Mouse (Mus musculus): ENCODE measurements around the gene Tbpl1. TPM values are rescaled to one million over a fixed set of nuclear protein-coding genes. Genes with fewer than 3 reads are reported as not detected.

Tbpl1 gene
- polyA plus RNA-seq, 1 experiment from 2014 or later, result 109 TPM

DNA sequence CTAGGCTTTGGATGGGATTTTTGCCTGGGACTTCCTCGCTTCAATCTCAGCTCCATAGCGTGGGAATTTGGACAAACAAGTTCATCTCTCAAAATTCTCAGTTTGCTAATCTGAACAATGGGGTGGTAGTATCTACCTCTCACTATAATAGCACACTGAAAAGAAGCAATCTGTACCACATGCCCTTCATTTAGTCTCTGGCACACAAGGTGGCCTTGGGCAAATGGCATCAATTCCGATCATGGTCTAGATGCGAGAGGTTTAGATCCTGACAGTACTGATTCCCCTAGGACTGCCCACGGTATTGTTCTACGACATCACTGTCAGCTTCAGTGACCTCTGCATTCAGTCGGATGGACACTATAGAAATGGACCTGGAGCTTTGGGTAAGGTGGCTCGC is 57.6 kb downstream of the Tbpl1 start:
- Histone ChIP-seq H3K36me3 (replicated peaks; ENCODE audit: control insufficient read depth, insufficient read depth, low read depth, low read length) (no peaks in the 10 kb centered on the region), H3K9ac (replicated peaks; ENCODE audit: low read length) (no peak overlapping the region), H3K4me3 (ENCODE audit: low read depth, low read length) (no peak overlapping the region), H3K27ac (replicated peaks; ENCODE audit: low read depth, low read length) (no peak overlapping the region), H3K27me3 (ENCODE audit: control insufficient read depth, insufficient read depth, low read length) (no peaks in the 10 kb centered on the region), H3K4me1 (ENCODE audit: control insufficient read depth, insufficient read depth, low read length) (no peaks in the 10 kb centered on the region), H3K9me3 (replicated peaks; ENCODE audit: control insufficient read depth, low read length) (no peaks in the 10 kb centered on the region), H3K4me2 (ENCODE audit: low read depth, low read length) (no peak overlapping the region)
- ATAC-seq (replicated peaks; ENCODE audit: insufficient number of reproducible peaks, low FRiP score, low TSS enrichment, low read depth) (no peak), DNase-seq (ENCODE audit: low spot score) (no peak)
- WGBS, result 90% methylated on average over 8 of the region's 8 CpGs

DNA sequence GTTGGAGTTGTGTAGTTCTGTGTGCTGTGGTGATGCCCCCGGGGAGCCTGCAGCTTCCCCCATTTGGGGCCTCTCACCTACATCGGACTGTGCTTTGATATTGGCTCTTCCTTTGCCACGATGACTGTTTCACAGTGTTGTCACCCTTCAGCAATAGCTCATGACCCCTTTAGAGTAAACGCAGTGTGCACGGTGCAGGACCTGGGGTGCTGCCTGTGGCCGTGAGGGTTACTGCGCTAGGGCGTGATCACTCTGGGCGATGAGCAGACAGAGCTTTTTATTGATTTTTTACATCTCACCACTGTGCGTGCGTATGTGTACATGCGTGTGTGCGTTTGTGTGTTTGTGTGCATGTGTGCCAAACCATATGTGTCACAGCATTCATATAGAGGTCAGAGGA is 63.2 kb downstream of the Tbpl1 start:
- H3K27ac ChIP-seq (replicated peaks; ENCODE audit: low read depth, low read length), result no peak overlapping the region
- H3K9ac ChIP-seq (replicated peaks; ENCODE audit: low read length), result no peak overlapping the region
- ATAC-seq (replicated peaks; ENCODE audit: insufficient number of reproducible peaks, low FRiP score, low TSS enrichment, low read depth) (no peak), DNase-seq (ENCODE audit: low spot score) (no peak)
- no peaks in the 10 kb centered on the region for H3K36me3 ChIP-seq (replicated peaks; ENCODE audit: control insufficient read depth, insufficient read depth, low read depth, low read length)
- no peaks in the 10 kb centered on the region for H3K27me3 ChIP-seq (ENCODE audit: control insufficient read depth, insufficient read depth, low read length)
- H3K4me1 ChIP-seq (ENCODE audit: control insufficient read depth, insufficient read depth, low read length), result no peaks in the 10 kb centered on the region
- no peak overlapping the region for H3K4me2 ChIP-seq (ENCODE audit: low read depth, low read length)
- H3K9me3 ChIP-seq (replicated peaks; ENCODE audit: control insufficient read depth, low read length), result no peaks in the 10 kb centered on the region
- 89% methylated on average over 13 of the region's 13 CpGs for WGBS
- no peak overlapping the region for H3K4me3 ChIP-seq (ENCODE audit: low read depth, low read length)

DNA sequence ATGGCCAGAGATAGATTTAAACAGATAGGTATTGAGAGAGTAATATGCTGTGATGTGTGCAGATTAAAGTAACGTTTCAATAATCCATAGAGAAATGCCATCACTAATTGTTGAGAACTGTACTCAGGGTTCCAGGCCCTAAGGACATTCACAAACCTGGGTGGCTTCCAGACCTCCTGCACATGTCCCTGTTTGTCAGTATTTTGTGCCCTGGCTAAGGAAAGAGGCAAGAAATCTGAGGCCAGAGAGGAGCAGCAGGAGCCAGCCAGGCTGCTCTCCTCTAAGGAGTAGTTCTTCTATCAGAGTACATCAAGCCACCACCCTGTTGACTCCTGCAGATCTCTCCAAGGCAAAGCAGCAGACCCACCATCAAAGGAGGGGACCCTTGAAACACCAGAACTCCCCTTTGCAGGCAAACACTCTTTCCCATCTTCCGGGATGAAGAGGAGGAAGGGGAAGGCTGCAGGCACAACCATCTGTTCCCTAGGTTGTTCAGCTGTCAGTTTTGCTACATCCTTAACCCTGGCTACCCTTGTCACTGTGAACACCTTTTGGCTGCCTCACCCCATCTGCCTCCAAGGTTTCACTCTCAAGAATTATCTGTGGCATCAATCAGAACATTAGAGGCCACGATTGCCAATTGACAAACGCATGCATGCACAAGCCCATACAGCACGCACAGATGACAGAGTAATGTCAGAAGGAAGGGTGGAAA is 71.3 kb downstream of the Tbpl1 start:
- H3K4me2 ChIP-seq (ENCODE audit: low read depth, low read length), result no peak overlapping the region
- ATAC-seq (replicated peaks; ENCODE audit: insufficient number of reproducible peaks, low FRiP score, low TSS enrichment, low read depth), result no peak
- DNase-seq (ENCODE audit: low spot score), result no peak
- no peak overlapping the region for H3K4me3 ChIP-seq (ENCODE audit: low read depth, low read length)
- H3K27me3 ChIP-seq (ENCODE audit: control insufficient read depth, insufficient read depth, low read length), result no peaks in the 10 kb centered on the region
- H3K9me3 ChIP-seq (replicated peaks; ENCODE audit: control insufficient read depth, low read length), result no peaks in the 10 kb centered on the region
- WGBS, result 87% methylated on average over 5 of the region's 5 CpGs
- H3K27ac ChIP-seq (replicated peaks; ENCODE audit: low read depth, low read length), result no peak overlapping the region
- H3K4me1 ChIP-seq (ENCODE audit: control insufficient read depth, insufficient read depth, low read length), result no peaks in the 10 kb centered on the region; the same call in 1 of the 2 replicates
- no peaks in the 10 kb centered on the region for H3K36me3 ChIP-seq (replicated peaks; ENCODE audit: control insufficient read depth, insufficient read depth, low read depth, low read length)
- no peak overlapping the region for H3K9ac ChIP-seq (replicated peaks; ENCODE audit: low read length)

GRCm38 (mm10) chr10:22659386-22659725 is 72.4 kb downstream of the Tbpl1 start:
- Histone ChIP-seq H3K36me3 (replicated peaks; ENCODE audit: control insufficient read depth, insufficient read depth, low read depth, low read length) (no peaks in the 10 kb centered on the region), H3K9ac (replicated peaks; ENCODE audit: low read length) (no peak overlapping the region), H3K9me3 (replicated peaks; ENCODE audit: control insufficient read depth, low read length) (no peaks in the 10 kb centered on the region), H3K4me3 (ENCODE audit: low read depth, low read length) (no peak overlapping the region), H3K4me1 (ENCODE audit: control insufficient read depth, insufficient read depth, low read length) (no peaks in the 10 kb centered on the region; the same call in 1 of the 2 replicates), H3K27ac (replicated peaks; ENCODE audit: low read depth, low read length) (peak overlapping the region; percentile 25; the same call in 1 of the 2 replicates), H3K27me3 (ENCODE audit: control insufficient read depth, insufficient read depth, low read length) (no peaks in the 10 kb centered on the region), H3K4me2 (ENCODE audit: low read depth, low read length) (no peak overlapping the region)
- DNase-seq (ENCODE audit: low spot score), result no peak
- ATAC-seq (replicated peaks; ENCODE audit: insufficient number of reproducible peaks, low FRiP score, low TSS enrichment, low read depth), result no peak
- 82% methylated on average over 10 of the region's 10 CpGs for WGBS

DNA sequence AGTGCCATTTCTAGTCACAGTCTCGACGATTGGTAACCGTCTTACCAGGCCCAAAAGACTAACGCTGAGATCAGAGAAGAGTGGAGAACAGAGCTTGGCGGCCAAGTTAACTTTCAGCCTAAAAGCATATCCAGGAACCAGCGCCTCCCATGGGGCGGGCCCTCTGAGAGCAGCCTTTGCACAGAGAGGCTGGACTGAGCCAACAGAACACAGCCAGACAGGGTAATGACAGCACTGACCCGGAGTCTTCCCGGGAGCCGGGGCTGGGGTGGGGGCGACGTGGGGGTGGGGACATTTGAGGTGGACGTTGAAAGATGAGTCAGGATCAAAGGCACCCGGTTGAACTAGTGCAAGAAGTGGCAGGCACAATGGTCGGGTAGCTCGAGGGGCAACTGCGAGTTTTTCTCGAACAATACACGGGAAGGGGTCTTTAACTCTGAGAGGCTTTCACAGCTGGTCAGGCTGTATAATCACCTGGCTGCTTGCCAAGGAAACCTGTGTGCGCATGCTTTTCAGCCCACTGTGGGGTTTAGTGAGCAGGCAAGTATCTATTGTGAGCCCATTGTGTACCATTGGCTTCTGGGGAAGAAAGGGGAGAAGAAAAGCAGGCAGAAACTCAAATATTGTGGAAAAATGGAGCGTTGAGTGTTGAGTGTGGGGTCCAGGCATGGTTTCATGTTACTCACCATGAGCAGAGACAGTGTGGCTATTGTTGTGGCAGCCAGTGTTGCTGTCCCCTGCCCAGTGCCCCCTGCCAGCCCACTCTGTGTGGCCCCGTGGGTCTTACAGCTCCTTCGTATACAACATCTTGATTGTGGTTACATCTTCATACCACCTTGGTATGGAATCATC is 73.0 kb downstream of the Tbpl1 start:
- ATAC-seq (replicated peaks; ENCODE audit: insufficient number of reproducible peaks, low FRiP score, low TSS enrichment, low read depth), result peak; percentile 92
- 32% methylated on average over 23 of the region's 23 CpGs for WGBS
- H3K27ac ChIP-seq (replicated peaks; ENCODE audit: low read depth, low read length), result peak overlapping the region; percentile 25; the same call in 1 of the 2 replicates
- H3K4me3 ChIP-seq (ENCODE audit: low read depth, low read length), result no peak overlapping the region
- no peaks in the 10 kb centered on the region for H3K9me3 ChIP-seq (replicated peaks; ENCODE audit: control insufficient read depth, low read length)
- DNase-seq (ENCODE audit: low spot score), result peak; percentile 85
- no peaks in the 10 kb centered on the region; the same call in 1 of the 2 replicates for H3K4me1 ChIP-seq (ENCODE audit: control insufficient read depth, insufficient read depth, low read length)
- no peaks in the 10 kb centered on the region for H3K36me3 ChIP-seq (replicated peaks; ENCODE audit: control insufficient read depth, insufficient read depth, low read depth, low read length)
- no peak overlapping the region for H3K9ac ChIP-seq (replicated peaks; ENCODE audit: low read length)
- H3K4me2 ChIP-seq (ENCODE audit: low read depth, low read length), result peak overlapping the region; percentile 23
- no peaks in the 10 kb centered on the region for H3K27me3 ChIP-seq (ENCODE audit: control insufficient read depth, insufficient read depth, low read length)

Small RNA genes within 50 kb of the gene (microRNA-seq; reads per million reads assigned to microRNA genes)
- gene Mir7663 (ENCODE audit: borderline number of aligned reads), result 1.9 reads per million

Other genes starting within 250 kb of the Tbpl1 start
- 1.6 and 2.1 TPM in 2 replicates for gene Slc2a12, start 86.9 kb downstream of the Tbpl1 start, polyA plus RNA-seq (2014; fragmentation: Nextera tagmentation; extraction: Ambion mirVana)
- gene Tcf21, start 88.2 kb upstream of the Tbpl1 start, polyA plus RNA-seq (2014; fragmentation: Nextera tagmentation; extraction: Ambion mirVana), result 3.2 and 3.5 TPM in 2 replicates

Measured in embryonic facial prominence, embryonic 11.5 days (tissue).